Mouse (Mus musculus) kidney, embryonic 16.5 days (tissue): ENCODE measurements around the gene Wdr78. TPM values are rescaled to one million over a fixed set of nuclear protein-coding genes. Genes with fewer than 3 reads are reported as not detected.

Experiments used
- ATAC-seq: fragments of 200-750 bp; cut with Nextera tagmentation; 2 replicates; pipeline ENCODE4 v1.8.0; 2017; ENCODE audit warnings: moderate TSS enrichment; ENCODE audit not compliant: low FRiP score, low TSS enrichment
- H3K27ac ChIP-seq: fragments of 300-500 bp; sonication (generic); 2 replicates; pipeline ENCODE4 v1.5.1; 2014; ENCODE audit warnings: low read length
- H3K27me3 ChIP-seq: fragments of 300-500 bp; sonication (generic); 2 replicates; pipeline ENCODE4 v1.6.1; 2014; ENCODE audit warnings: low read length, control low read depth, mixed read lengths; ENCODE audit not compliant: insufficient read depth
- H3K36me3 ChIP-seq: fragments of 300-500 bp; sonication (generic); 2 replicates; pipeline ENCODE4 v1.6.1; 2014; ENCODE audit warnings: low read length, control low read depth, mixed read lengths; ENCODE audit not compliant: insufficient read depth
- H3K4me1 ChIP-seq: fragments of 300-500 bp; sonication (generic); 2 replicates; pipeline ENCODE4 v1.6.1; 2014; ENCODE audit warnings: low read length, control low read depth, mixed read lengths; ENCODE audit not compliant: insufficient read depth
- H3K4me2 ChIP-seq: fragments of 300-500 bp; sonication (generic); replicated peaks from 2 replicates; pipeline ENCODE4 v1.6.1; 2014; ENCODE audit warnings: low read depth, low read length
- H3K4me3 ChIP-seq: fragments of 300-500 bp; sonication (generic); 2 replicates; pipeline ENCODE4 v1.5.1; 2014; ENCODE audit warnings: mild to moderate bottlenecking, low read length
- H3K9ac ChIP-seq: fragments of 300-500 bp; sonication (generic); replicated peaks from 2 replicates; pipeline ENCODE4 v1.6.1; 2014; ENCODE audit warnings: low read length
- H3K9me3 ChIP-seq: fragments of 300-500 bp; sonication (generic); 2 replicates; pipeline ENCODE4 v1.6.1; 2016; ENCODE audit warnings: low read length, control low read depth
- WGBS: fragments of 180-500 bp; shearing (Covaris S2); extraction: QIAGEN DNeasy Blood & Tissue Kit; methylation state at CpG from one replicate; pipeline ENCODE4 v1.1.7; 2014; 5-methylcytosine and 5-hydroxymethylcytosine counted together
- polyA plus RNA-seq: library from polyadenylated mRNA; unstranded; fragments of >200 nt; fragmentation: Nextera tagmentation; extraction: Ambion mirVana; gene quantifications from 2 replicates; pipeline ENCODE4 v1.2.1, GENCODE M21; 2015

Wdr78 gene
- polyA plus RNA-seq, 1 experiment from 2014 or later, result 4.3 TPM

GRCm38 (mm10) chr4:103120028-103120384, 5.7 kb upstream of the Wdr78 start:
- Histone ChIP-seq H3K27ac (peak overlapping the region; percentile 99), H3K4me3 (peak overlapping the region; percentile 71), H3K36me3 (peaks cover 5% of the 10 kb centered on the region), H3K4me2 (peak overlapping the region; percentile 76), H3K9me3 (no peaks in the 10 kb centered on the region), H3K4me1 (peaks cover 22% of the 10 kb centered on the region), H3K27me3 (no peaks in the 10 kb centered on the region), H3K9ac (peak overlapping the region; percentile 96)
- WGBS, result 15% methylated on average over 4 of the region's 4 CpGs
- no peak for ATAC-seq

- WGBS, result under 1% methylated on average over 84 of the region's 111 CpGs
- H3K4me1 ChIP-seq, result peaks cover 24% of the 10 kb centered on the region
- ATAC-seq, result peak; percentile 69
Observed at GRCm38 (mm10) chr4:103119229-103120027, 5.1 kb upstream of the Wdr78 start.

GRCm38 (mm10) chr4:103118888-103119228, 4.5 kb upstream of the Wdr78 start:
- peak overlapping the region; percentile 71 for H3K4me3 ChIP-seq
- H3K9ac ChIP-seq, result peak overlapping the region; percentile 96
- H3K9me3 ChIP-seq, result no peaks in the 10 kb centered on the region
- no peaks in the 10 kb centered on the region for H3K27me3 ChIP-seq
- ATAC-seq, result no peak
- H3K4me1 ChIP-seq, result peaks cover 24% of the 10 kb centered on the region
- H3K4me2 ChIP-seq, result peak overlapping the region; percentile 76
- under 1% methylated on average over 14 of the region's 15 CpGs for WGBS
- H3K27ac ChIP-seq, result peak overlapping the region; percentile 99
- H3K36me3 ChIP-seq, result peaks cover 5% of the 10 kb centered on the region

More at GRCm38 (mm10) chr4:103119229-103120027, 5.1 kb upstream of the Wdr78 start:
- Histone ChIP-seq H3K27ac (peak overlapping the region; percentile 99), H3K4me3 (peak overlapping the region; percentile 71), H3K9me3 (no peaks in the 10 kb centered on the region), H3K36me3 (peaks cover 5% of the 10 kb centered on the region), H3K4me2 (peak overlapping the region; percentile 76), H3K27me3 (no peaks in the 10 kb centered on the region), H3K9ac (peak overlapping the region; percentile 96)

- H3K27me3 ChIP-seq, result no peaks in the 10 kb centered on the region
- H3K36me3 ChIP-seq, result peaks cover 7% of the 10 kb centered on the region
- H3K4me3 ChIP-seq, result peak overlapping the region; percentile 71
- H3K4me2 ChIP-seq, result peak overlapping the region; percentile 83
- H3K27ac ChIP-seq, result peak overlapping the region; percentile 99
- no peak for ATAC-seq
- peaks cover 19% of the 10 kb centered on the region for H3K4me1 ChIP-seq
- 4% methylated on average over 11 of the region's 11 CpGs for WGBS
- H3K9me3 ChIP-seq, result no peaks in the 10 kb centered on the region
- H3K9ac ChIP-seq, result peak overlapping the region; percentile 87
Observed at GRCm38 (mm10) chr4:103113402-103113801, 953 bp downstream of the Wdr78 start.

- peak overlapping the region; percentile 83 for H3K4me2 ChIP-seq
- 27% methylated on average over 7 of the region's 7 CpGs for WGBS
- H3K9me3 ChIP-seq, result no peaks in the 10 kb centered on the region
- H3K27ac ChIP-seq, result no peak overlapping the region
- H3K36me3 ChIP-seq, result peaks cover 7% of the 10 kb centered on the region
- peak overlapping the region; percentile 87 for H3K9ac ChIP-seq
- ATAC-seq, result no peak
- H3K4me1 ChIP-seq, result peaks cover 19% of the 10 kb centered on the region
- peak overlapping the region; percentile 71 for H3K4me3 ChIP-seq
- H3K27me3 ChIP-seq, result no peaks in the 10 kb centered on the region
Observed at GRCm38 (mm10) chr4:103112651-103113050, 1.7 kb downstream of the Wdr78 start.

GRCm38 (mm10) chr4:103098532-103098931, 15.8 kb downstream of the Wdr78 start:
- no peak overlapping the region for H3K4me3 ChIP-seq
- H3K36me3 ChIP-seq, result no peaks in the 10 kb centered on the region
- no peak overlapping the region for H3K27ac ChIP-seq
- no peaks in the 10 kb centered on the region for H3K4me1 ChIP-seq
- H3K27me3 ChIP-seq, result no peaks in the 10 kb centered on the region
- H3K9ac ChIP-seq, result no peak overlapping the region
- WGBS, result 95% methylated on average over 5 of the region's 5 CpGs
- no peak overlapping the region for H3K4me2 ChIP-seq
- ATAC-seq, result no peak
- no peaks in the 10 kb centered on the region for H3K9me3 ChIP-seq

- no peak overlapping the region for H3K4me3 ChIP-seq
- no peak for ATAC-seq
- WGBS, result 92% methylated on average over 8 of the region's 8 CpGs
Observed at GRCm38 (mm10) chr4:103095921-103096320, 18.4 kb downstream of the Wdr78 start.

GRCm38 (mm10) chr4:103085237-103085636, 29.1 kb downstream of the Wdr78 start:
- no peaks in the 10 kb centered on the region for H3K36me3 ChIP-seq
- H3K9me3 ChIP-seq, result no peaks in the 10 kb centered on the region
- ATAC-seq, result no peak
- H3K9ac ChIP-seq, result no peak overlapping the region
- WGBS, result 87% methylated on average over 5 of the region's 5 CpGs
- H3K4me3 ChIP-seq, result no peak overlapping the region
- H3K4me1 ChIP-seq, result no peaks in the 10 kb centered on the region
- H3K27ac ChIP-seq, result no peak overlapping the region
- no peaks in the 10 kb centered on the region for H3K27me3 ChIP-seq
- no peak overlapping the region for H3K4me2 ChIP-seq

More at GRCm38 (mm10) chr4:103095921-103096320, 18.4 kb downstream of the Wdr78 start:
- Histone ChIP-seq H3K36me3 (no peaks in the 10 kb centered on the region), H3K27ac (no peak overlapping the region), H3K27me3 (no peaks in the 10 kb centered on the region), H3K4me2 (no peak overlapping the region), H3K9ac (no peak overlapping the region), H3K4me1 (no peaks in the 10 kb centered on the region), H3K9me3 (no peaks in the 10 kb centered on the region)

GRCm38 (mm10) chr4:103070631-103071030, 43.7 kb downstream of the Wdr78 start:
- 91% methylated on average over 3 of the region's 3 CpGs for WGBS

GRCm38 (mm10) chr4:103067906-103068655, 46.3 kb downstream of the Wdr78 start:
- no peak for ATAC-seq
- Histone ChIP-seq H3K9ac (no peak overlapping the region), H3K4me1 (no peaks in the 10 kb centered on the region), H3K9me3 (no peaks in the 10 kb centered on the region), H3K4me3 (no peak overlapping the region), H3K36me3 (no peaks in the 10 kb centered on the region), H3K27ac (no peak overlapping the region), H3K27me3 (no peaks in the 10 kb centered on the region), H3K4me2 (no peak overlapping the region)
- WGBS, result 85% methylated on average over 6 of the region's 6 CpGs

More at GRCm38 (mm10) chr4:103070631-103071030, 43.7 kb downstream of the Wdr78 start:
- H3K4me2 ChIP-seq, result no peak overlapping the region
- no peaks in the 10 kb centered on the region for H3K36me3 ChIP-seq
- H3K9ac ChIP-seq, result no peak overlapping the region
- H3K27ac ChIP-seq, result no peak overlapping the region
- H3K27me3 ChIP-seq, result no peaks in the 10 kb centered on the region
- no peak for ATAC-seq
- no peak overlapping the region for H3K4me3 ChIP-seq
- H3K4me1 ChIP-seq, result no peaks in the 10 kb centered on the region
- H3K9me3 ChIP-seq, result no peaks in the 10 kb centered on the region
